Mouse (Mus musculus): ENCODE results near the gene Dnah12.
A peak's percentile ranks its signal among the peaks of the same experiment; 100 is the strongest.

Gene Dnah12

DNA sequence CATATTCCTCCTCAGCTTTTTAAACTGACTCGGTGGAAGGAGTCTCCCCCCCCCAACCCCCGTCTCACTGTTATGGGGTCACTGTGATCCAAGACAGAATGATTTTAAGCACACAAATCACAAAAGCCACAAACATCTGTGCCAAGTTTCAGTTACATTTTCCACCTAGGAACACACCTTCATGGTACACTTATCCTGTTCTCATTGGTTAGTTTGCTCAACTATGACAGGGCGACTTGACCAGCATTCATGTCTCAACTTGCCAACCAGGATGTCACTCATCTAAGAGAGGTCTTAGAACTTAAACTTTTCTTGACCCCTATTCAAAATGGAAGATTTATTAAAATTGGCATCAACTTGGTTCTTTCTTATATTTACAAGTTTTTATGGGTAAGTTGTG is 31.8 kb downstream of the Dnah12 start:
- no peak for DNase-seq

DNA sequence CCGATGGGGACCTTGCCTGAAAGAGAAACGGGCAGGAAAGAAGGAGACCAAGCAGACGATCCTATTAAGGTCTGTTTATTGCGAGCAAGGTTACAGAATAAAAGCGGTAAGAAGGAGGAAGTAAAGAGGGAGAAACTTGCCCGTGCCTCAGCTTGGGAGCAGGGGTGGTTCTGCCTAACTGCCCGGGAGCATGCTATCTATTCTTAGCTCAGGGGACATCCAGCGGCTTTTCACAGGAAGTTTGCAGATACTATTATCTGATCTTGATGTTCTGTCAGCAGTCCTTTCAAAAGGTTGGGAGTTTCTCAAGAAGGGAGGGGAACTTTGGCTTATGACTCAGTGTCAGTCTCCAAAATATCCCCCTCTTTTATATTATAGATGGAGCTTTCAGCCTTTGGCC is 65.5 kb downstream of the Dnah12 start:
- DNase-seq, result no peak

DNA sequence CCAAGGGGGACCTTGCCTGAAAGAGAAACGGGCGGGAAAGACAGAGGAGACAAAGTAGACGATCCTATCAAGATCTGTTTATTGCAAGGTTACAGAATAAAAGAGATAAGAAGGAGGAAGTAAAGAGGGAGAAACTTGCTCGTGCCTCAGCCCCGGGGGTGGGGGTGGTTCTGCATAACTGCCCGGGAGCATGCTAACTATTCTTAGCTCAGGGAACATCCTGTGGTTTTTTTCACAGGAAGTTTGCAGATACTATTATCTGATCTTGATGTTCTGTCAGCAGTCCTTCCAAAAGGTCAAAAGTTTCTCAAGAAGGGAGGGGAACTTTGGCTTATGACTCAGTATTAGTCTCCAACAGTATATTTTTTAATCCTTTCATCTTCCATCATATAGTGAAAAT is 71.8 kb downstream of the Dnah12 start:
- peak; percentile 10 for DNase-seq

DNA sequence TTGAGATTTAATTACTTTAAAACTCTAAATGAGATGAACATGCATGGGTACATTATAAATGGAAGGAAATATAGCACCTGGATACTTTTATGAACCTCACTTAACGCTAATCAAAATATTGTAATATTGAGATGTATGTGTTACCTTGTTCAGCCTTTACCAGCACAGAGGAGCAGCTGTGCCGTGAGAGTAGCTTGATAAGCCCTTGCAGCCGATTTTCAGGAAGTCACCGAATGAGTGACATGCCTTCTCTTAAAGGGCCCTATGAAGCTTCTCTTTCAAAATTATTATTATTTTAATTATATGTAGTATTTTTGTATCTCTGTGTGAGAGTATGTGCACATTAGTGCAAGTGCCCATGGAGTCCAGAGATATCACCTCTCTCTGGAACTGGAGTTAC is 75.1 kb downstream of the Dnah12 start:
- DNase-seq, result no peak

DNA sequence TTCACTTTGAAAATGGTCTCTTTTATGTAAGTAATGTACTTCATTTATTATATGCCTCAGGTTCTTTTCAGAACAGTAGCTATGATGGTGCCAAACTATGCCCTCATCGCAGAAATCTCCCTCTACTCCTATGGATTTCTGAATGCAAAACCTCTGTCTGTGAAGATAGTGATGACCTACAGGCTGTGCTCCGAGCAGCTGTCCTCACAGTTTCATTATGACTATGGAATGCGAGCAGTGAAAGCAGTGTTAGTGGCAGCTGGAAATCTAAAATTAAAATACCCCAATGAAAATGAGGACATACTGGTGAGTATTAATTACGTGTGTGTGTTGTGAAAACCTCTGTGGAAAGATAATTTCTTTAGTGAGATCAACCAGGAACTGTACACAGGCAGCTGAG is 80.5 kb downstream of the Dnah12 start:
- no peak for DNase-seq

DNA sequence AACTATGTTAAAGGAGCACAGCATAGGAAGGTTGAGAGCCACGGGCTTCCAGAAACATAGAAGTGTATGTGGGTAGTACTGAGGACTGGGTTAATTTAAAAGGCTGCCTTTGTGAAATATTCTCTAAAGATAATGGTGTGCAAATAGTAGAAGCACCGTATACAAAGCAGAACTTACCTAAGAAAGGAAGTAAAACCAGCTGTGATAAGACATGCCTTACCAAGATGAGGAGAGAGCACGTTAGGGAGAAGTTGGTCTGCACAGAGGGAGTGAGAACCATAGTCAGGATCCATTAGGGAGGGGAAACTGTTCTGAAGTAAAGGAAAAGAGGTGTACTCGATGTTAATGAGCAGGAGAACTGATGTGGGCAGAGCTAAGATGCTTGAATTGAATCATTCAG is 90.7 kb downstream of the Dnah12 start:
- DNase-seq, result no peak

DNA sequence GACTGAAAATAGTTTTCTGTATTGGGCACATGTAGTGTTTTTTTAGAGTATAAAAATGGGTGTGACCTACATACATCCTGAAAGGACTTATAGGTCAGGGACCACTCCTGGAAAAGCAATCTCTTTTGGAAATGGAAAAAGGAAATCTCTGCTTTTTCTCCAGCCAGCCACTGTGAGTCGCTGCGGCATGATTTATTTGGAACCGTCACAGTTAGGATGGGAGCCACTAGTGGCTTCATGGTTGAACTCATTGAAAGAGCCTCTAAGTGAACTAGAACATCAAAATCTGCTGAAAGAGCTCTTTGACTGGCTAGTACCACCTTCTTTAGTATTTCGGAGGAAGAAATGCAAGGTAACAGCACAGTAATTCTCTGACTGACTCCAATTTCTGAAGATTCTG is 92.6 kb downstream of the Dnah12 start:
- no peak for DNase-seq

DNA sequence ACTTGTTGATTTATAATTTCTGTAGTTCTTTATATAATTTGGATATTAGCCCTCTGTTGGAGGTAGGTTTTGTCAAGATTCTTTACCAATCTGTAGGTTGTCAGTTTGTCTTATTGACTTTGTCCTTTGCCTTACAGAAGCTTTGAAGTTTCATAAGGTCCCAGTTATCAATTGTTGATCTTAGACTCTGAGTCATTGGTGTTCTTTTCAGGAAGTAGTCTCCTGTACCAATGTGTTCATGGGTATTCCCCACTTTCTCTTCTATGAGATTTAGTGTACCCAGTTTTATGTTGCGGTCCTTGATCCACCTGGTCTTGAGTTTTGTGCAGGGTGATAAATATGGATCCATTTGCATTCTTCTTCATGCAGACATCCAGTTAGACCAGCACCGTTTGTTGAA is 101.4 kb downstream of the Dnah12 start:
- no peak for DNase-seq

DNA sequence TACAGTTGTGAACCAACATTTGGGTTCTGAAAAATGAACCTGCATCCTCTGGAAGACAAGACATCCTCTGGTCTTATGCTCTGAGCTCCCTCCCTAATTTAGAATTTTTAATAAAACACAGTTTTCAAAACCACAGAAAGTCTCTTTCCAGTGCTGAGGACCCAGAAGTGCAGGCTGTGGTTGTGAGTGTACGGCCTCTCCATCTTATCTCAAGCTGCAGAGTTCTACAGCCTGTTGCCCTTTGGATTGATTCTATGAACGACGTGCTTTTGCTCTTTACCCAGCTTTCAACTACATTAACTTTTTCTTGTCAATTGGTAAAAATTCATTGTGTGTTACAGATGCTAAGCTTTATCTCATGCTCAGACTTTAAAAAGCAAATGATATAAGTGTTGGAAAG is 105.3 kb downstream of the Dnah12 start:
- DNase-seq, result no peak

DNA sequence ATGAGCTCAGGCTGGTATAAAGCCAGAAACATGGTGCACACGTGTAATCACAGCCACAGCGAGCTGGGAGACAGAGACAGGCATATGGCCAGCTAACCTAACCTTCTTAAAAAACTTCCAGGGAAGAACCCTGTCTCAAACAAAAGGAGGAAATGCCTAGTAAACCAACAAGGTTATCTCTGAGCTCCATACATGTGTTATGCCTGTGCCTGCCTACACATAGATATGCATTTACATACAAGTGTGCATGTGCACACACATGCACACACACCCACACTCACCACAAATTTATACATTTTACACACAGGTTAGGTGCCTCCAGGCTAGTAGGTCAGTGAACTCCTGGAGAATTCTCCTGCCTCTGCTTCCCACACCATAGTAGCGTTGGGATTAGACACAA is 106.2 kb downstream of the Dnah12 start:
- no peak for DNase-seq

DNA sequence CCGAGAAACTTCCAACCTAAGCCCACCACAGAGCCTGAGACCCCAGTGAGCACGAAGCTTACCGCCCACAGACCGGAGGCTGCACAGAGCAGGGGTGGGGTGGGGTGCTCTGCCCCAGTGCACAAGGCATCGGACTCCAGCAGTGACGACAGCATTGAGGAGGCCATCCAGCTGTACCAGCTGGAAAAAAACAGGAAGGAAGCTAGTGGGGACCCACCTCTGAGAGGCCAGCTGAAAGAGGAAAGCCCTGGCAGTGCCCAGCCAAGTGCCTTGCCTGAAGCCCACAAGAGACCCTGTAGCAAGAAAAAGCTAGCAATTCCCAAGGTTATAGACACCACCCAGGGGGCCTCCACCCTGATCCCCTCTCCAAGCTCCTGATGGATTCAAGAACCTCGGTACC is 112.4 kb downstream of the Dnah12 start:
- no peak for DNase-seq

DNA sequence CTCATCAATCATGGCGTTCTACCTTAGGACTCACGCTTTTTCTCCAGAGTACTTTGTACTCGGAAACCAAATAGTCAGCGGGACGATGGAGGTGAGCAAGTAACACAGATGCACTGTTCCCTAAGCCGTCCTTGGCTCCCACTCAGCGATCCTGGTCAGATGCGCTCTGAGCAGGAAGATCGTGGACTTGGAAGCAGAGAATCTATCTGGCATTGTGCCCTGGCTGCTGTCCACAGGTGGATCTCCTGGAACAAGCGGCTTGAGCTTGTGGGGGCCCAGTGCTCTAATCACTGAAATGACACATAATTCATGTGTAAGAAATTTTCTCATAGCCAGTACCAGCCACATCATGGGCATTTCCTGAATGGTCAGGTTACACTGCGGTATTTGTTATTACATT is 119.7 kb downstream of the Dnah12 start:
- no peak for DNase-seq

DNA sequence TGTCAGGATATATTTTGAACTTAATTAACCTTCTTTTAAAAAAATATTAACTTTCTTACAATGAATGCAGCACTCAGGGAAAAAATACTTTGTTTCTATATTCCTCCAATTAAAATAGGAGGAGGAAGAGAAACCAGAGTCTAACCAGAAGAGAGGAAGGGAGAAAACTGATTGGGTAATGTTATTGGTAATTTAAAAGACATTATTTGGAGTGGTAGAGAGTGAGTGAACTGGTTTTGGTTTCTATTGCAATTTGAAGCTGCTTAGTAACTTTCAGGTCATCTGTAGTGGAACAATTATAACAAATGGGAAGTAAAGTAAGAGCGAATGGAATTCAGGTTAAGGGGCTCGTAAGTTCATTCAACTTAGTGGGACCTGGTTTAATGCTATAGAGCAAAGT is 120.8 kb downstream of the Dnah12 start:
- DNase-seq, result no peak

DNA sequence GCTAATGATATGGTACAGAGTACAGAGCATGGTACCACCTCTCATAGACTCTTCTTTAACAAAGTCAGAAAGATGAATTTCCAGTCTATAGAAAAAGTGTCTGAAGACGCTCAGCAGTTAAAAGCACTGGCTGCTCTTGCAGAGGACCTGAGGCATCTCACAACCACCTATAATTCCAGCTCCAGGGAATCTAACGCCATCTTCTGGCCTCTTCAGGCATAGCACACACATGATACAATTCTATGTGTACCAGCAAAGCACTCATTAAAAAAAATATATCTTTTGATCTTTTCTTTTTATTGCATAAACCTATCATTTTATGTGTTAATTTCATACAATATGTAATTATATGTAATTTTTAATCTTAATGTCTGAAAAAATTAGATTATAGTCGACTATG is 121.8 kb downstream of the Dnah12 start:
- DNase-seq, result peak; percentile 40

DNA sequence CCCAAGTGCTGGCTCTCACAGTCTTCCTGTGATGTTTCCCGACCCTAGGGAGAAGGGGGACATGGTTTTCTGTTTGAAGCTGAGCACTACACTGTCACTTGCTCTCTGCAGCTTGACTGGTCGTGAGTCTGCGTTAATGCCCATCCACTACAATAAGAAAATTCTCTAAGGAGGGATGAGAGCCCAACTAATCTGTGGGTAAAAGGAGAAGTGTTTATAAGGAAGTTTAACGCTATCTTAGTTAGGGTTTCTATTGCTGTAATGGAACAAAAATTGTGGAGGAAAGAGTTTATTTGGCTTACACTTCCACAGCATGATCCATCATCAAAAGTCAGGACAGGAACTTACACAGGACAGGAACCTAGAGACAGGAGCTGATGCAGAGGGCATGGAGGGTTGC is 123.7 kb downstream of the Dnah12 start:
- no peak for DNase-seq

DNA sequence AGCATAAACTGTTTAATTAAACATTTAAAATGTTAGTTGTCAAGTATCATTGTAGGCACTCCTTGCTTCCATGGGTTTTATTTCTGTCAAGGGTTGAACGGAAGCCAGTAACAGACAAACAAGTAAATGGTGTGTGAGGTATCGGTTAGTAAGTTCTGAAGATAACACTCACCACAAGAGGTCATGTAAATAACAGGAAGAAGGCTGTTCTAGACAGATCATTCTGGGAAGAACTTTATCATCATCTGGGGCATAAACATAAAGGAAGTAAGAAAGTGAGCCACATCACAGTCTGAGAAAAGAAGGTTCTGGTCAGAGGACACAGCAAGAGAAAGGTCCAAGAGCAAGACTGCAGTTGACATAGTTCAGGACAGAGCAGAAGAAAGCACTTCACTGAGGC is 132.9 kb downstream of the Dnah12 start:
- no peak for DNase-seq

DNA sequence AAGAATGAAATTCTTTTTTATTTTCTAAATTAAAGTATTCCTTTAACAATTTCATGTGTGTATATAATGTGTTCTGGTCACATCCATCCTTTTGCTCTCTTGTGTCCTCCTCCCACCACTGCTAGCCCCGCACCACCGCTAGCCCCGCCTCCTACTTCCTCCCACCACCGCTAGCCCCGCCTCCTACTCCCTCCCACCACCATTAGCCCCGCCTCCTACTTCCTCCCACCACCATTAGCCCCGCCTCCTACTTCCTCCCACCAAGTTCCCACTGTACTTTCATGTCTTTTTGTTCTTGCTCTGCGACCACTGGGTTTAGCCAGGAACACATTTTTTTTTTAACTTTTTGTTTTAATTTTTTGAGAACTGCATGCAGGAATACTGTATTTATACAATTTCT is 160.0 kb downstream of the Dnah12 start:
- DNase-seq, result peak; percentile 29

DNA sequence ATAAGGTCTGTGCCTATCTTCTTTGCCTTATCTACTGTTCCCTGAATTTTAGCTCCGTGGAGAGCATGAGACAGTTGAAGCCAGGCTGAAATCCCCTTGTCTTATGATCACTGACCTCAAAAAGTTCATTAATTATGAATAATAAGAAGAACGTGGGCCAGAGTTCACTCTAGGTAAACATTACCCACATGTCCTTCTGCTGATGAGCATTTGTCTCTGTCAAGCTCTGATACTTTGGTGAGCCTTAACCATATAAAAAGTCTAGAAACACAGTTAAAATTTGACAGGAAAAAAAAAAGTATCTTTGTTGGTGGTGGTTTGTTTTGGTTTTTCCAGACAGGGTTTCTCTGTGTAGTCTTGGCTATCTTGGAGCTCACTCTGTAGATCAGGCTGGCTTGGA is 161.0 kb downstream of the Dnah12 start:
- DNase-seq, result no peak

DNA sequence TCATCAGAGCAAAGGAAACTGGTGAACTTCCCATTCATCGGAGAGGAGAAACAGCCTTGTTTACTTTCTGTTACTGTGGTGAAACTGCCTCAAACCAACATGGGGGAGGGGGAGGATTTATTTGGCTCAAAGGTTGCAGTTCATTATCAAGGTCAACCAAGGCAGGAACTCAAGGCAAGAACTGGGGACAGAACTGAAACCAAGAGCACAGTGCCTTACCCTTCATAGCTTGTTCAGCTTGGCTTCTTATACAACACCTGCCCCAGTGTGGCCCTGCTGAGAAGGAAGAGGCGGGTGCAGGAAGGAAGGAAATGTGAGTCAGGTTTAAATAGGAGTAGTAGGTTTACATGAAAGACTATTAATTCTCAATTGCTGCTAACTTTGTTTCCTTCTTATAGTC is 165.3 kb downstream of the Dnah12 start:
- peak; percentile 41 for DNase-seq

DNA sequence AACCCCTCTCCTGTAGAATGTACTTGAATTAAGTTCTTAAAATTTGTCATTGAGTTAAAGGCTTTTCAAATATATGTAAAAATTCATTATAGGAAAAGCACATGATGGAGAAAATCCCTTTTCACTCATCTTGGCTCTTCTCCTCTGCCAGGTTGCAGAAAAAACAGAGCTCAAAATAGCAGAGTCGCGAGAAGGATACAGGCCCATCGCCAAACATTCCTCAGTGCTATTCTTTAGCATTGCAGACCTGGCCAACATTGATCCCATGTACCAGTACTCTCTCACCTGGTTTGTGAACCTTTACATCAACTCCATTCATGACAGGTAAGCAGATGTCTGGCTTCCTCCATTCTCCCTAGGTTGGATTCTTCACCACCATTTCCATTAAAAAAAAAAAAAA is 165.9 kb downstream of the Dnah12 start:
- no peak for DNase-seq

DNA sequence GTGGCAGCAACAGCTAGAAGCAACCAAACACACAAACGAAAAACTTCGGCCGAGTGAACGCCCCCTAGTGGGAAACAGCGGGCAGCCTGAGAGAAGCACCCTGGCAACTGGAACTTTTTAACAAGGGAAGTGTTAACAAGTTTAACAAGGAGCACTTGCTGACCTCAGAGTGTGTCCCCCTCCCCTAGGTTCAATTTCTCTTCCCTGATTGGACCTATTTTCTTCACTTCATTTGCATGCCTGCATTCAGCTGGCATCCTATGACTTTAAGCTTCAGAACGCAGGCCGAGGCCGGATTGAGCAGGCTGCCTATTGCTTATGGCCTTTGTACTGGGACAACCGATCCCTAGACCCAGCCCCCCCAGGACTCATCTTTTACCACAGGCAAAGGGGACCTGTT is 174.3 kb downstream of the Dnah12 start:
- DNase-seq, result no peak

DNA sequence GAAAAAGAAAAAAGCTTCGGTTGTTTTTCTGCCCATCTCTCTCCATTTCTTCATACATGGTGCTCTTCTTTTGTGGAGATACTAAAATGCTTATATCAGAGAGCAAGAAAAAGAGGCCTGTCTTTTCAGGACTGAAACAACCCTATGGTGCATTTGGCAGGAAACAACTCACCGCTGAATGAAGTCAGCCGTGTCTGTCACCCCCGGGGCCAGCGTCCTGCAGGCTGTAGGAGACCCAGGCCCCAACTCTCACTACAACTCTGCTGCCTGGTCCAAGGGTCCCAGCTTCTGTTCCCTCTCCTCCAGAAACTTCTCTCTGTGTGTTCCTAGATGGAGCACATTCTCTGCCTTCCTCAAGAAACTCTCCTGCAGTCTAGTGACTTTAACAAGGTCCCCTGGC is 175.2 kb downstream of the Dnah12 start:
- no peak for DNase-seq

DNA sequence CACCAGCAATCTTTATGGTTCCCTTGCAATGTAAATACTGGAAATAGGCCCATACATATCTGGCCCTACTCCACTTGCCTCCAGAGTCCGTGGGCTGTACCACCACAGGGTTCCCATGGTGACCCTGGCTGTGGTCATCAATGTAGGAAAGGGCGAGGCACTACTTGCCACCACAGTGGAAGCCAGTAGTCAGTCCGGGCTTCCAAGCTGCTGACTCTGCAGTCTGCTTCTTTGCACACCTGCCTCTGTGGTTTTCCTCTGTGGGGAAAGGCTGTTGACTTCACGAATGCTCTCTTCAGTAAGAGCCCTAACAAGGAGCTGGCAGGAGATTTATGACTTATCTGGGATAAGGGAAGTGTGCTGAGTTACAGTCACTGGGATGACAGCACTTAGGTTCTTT is 185.7 kb downstream of the Dnah12 start:
- DNase-seq, result peak; percentile 59

DNA sequence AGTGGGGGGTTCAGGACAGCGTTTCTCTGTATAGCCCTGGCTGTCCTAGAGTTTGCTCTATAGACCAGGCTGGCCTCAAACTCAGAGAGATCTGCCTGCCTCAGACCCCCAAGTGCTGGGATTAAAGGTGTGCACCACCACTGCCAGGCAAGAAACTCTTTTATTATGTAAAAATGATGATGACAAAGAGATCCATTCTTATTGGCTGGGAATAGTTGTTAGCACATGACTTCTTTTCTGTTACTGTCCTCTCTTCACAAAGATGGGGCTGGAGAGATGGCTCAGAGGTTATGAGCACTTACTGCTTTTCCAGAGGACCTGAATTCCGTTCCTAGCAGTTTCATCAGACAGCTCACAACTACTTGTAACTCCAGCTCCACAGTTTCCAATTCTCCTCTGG is 186.9 kb downstream of the Dnah12 start:
- DNase-seq, result no peak

DNA sequence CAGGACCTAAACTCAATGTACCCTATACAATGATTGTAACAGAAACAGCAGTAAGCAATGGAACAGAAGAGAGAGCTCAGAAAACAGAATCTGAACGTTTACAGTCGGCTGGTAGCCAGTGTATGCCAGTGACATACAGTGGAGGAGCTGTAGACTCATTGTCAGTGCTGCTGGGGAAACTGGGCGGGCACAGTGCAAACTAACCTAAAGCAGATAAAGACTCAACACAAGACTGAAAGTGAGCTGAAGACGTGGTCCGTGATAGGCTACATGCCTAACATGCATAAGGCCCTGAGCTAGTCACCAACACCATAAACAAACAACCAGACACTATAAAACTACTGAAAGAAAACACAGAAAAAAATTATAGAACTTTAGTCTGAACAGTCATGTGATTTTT is 188.6 kb downstream of the Dnah12 start:
- no peak for DNase-seq

DNA sequence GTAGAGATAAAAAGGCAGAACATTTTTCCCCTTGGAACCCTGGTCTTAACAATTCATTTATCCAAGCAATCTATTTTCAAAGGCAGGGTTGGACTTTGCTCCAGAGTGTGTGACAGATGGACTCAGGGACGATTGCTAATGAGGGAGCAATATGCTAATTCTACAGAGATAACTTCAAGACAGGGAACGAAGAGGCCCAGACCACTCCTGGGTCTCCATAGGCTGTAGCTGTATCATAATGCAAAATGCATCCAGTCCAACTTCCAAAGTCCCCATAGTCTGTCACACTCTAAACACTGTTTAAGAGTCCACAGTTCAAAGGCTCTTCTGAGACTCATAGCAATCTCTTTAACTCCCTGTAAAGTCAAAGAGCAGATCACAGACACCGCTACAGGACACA is 194.2 kb downstream of the Dnah12 start:
- DNase-seq, result no peak

Measured in thymus, postnatal 14 days (tissue).